Comparison of ENCODE assay signal across 26 mouse cellular contexts in the genomic region with DNA sequence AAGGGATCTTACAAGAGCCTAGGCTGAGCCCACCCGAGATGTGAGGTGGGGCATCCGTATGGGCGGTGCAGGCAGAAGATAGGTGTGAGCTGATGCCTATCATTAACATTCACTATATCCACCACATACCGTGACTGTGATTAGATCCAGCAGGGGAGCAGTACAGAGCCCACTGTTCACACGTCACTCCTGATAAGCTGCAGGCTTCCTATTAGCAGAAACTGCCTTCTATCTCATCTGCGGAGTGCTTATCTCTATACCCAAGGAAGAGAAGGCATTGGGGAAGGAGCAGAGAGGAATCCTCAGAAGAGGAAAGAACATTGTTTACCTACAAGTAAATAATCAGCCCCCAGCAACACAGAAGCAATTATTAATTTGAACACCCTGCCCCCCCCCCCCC. TPM values are rescaled to one million over a fixed set of nuclear protein-coding genes. Genes with fewer than 3 reads are reported as not detected.
DNase-seq lines count a peak whose midpoint lies in the region; ATAC-seq and TF ChIP-seq lines count a peak whose summit lies in the region.
"Had no signal": no experiment of that assay in that cellular context is flagged by ENCODE, and none has a peak within 500 bp of the region (broad histone marks: within the 10 kb centered on the region; RNA-seq: fewer than 3 reads in every experiment).

No protein-coding gene starts in this region.

- peak; percentile 57; the same call in 1 of the 2 replicates for ATAC-seq in hindbrain, embryonic 14.5 days (ENCODE audit: low FRiP score)
- peak; percentile 40 for ATAC-seq in liver, embryonic 16.5 days (ENCODE audit: low read depth)
- ATAC-seq: forebrain, embryonic 14.5 days; hindbrain, embryonic 16.5 days; intestine, embryonic 15.5 days had no signal

- H3K4me2 ChIP-seq in hindbrain, embryonic 14.5 days (replicated peaks) = no peak overlapping the region
- no peak overlapping the region for H3K4me2 ChIP-seq in liver, embryonic 16.5 days (ENCODE audit: low read depth, low read length)
- H3K4me2 ChIP-seq: heart, embryonic 15.5 days; intestine, embryonic 15.5 days; neural tube, embryonic 15.5 days had no signal

- WGBS in hindbrain, embryonic 14.5 days = 70% methylated on average over 6 of the region's 6 CpGs
- 67% methylated on average over 6 of the region's 6 CpGs for WGBS in hindbrain, embryonic 10.5 days
- 10% methylated on average over 6 of the region's 6 CpGs for WGBS in liver, embryonic 16.5 days (ENCODE audit: insufficient replicate concordance)

- H3K4me3 ChIP-seq in hindbrain, embryonic 14.5 days (replicated peaks; ENCODE audit: low read length) = no peak overlapping the region
- H3K4me3 ChIP-seq in hindbrain, embryonic 10.5 days = no peak overlapping the region
- H3K4me3 ChIP-seq in liver, embryonic 16.5 days (ENCODE audit: low read depth, low read length) = no peak overlapping the region
- H3K4me3 ChIP-seq: heart, adult 2 months; heart, embryonic 15.5 days; intestine, embryonic 15.5 days; neural tube, embryonic 15.5 days had no signal

- TF ChIP-seq POLR2A in brain, embryonic 14.5 days (IDR thresholded peaks at IDR 0.05; ENCODE audit: borderline replicate concordance, extremely low read depth, insufficient read depth, insufficient read length, poor library complexity, severe bottlenecking) = no peak

- no peak overlapping the region for H3K9ac ChIP-seq in hindbrain, embryonic 14.5 days
- no peak overlapping the region for H3K9ac ChIP-seq in liver, embryonic 16.5 days (ENCODE audit: low read depth, low read length)
- H3K9ac ChIP-seq: heart, embryonic 15.5 days; intestine, embryonic 15.5 days; neural tube, embryonic 15.5 days had no signal

- no peaks in the 10 kb centered on the region for H3K4me1 ChIP-seq in hindbrain, embryonic 14.5 days (replicated peaks; ENCODE audit: control insufficient read depth, insufficient read depth, low read length)
- peaks cover 9% of the 10 kb centered on the region for H3K4me1 ChIP-seq in hindbrain, embryonic 10.5 days (replicated peaks)
- H3K4me1 ChIP-seq in liver, embryonic 16.5 days (ENCODE audit: control insufficient read depth, low read depth, low read length) = peaks cover 9% of the 10 kb centered on the region
- H3K4me1 ChIP-seq: heart, embryonic 15.5 days; intestine, embryonic 15.5 days; neural tube, embryonic 15.5 days had no signal

- TF ChIP-seq CTCF in brain, embryonic 14.5 days (IDR thresholded peaks at IDR 0.05; ENCODE audit: borderline replicate concordance, extremely low read depth, insufficient read depth, insufficient read length) = no peak

- no peaks in the 10 kb centered on the region for H3K9me3 ChIP-seq in hindbrain, embryonic 14.5 days (ENCODE audit: control insufficient read depth, low read length)
- no peaks in the 10 kb centered on the region for H3K9me3 ChIP-seq in hindbrain, embryonic 10.5 days
- H3K9me3 ChIP-seq in liver, embryonic 16.5 days (replicated peaks; ENCODE audit: control insufficient read depth, low read length) = no peaks in the 10 kb centered on the region
- H3K9me3 ChIP-seq: heart, embryonic 15.5 days; intestine, embryonic 15.5 days had no signal

- no peaks in the 10 kb centered on the region for H3K36me3 ChIP-seq in hindbrain, embryonic 14.5 days (replicated peaks; ENCODE audit: control insufficient read depth, insufficient read depth)
- no peaks in the 10 kb centered on the region for H3K36me3 ChIP-seq in hindbrain, embryonic 10.5 days
- no peaks in the 10 kb centered on the region for H3K36me3 ChIP-seq in liver, embryonic 16.5 days (ENCODE audit: control insufficient read depth, insufficient read depth)
- H3K36me3 ChIP-seq: heart, embryonic 15.5 days; intestine, embryonic 15.5 days; neural tube, embryonic 15.5 days had no signal

- H3K27ac ChIP-seq in hindbrain, embryonic 14.5 days = no peak overlapping the region
- no peak overlapping the region for H3K27ac ChIP-seq in hindbrain, embryonic 10.5 days
- H3K27ac ChIP-seq in liver, embryonic 16.5 days (ENCODE audit: low read length) = no peak overlapping the region
- H3K27ac ChIP-seq: heart, adult 2 months; heart, embryonic 15.5 days; intestine, embryonic 15.5 days; neural tube, embryonic 15.5 days had no signal

- no peaks in the 10 kb centered on the region for H3K27me3 ChIP-seq in hindbrain, embryonic 14.5 days (ENCODE audit: control insufficient read depth, insufficient read depth, low read length)
- no peaks in the 10 kb centered on the region for H3K27me3 ChIP-seq in hindbrain, embryonic 10.5 days (ENCODE audit: insufficient read depth, poor library complexity, severe bottlenecking)
- no peaks in the 10 kb centered on the region for H3K27me3 ChIP-seq in liver, embryonic 16.5 days (ENCODE audit: control insufficient read depth, insufficient read depth, low read depth, low read length)
- H3K27me3 ChIP-seq: CH12.LX; heart, embryonic 15.5 days; intestine, embryonic 15.5 days; neural tube, embryonic 15.5 days had no signal

- DNase-seq in hindbrain, embryonic 14.5 days (ENCODE audit: low spot score) = no peak
- DNase-seq in hindbrain, embryonic 10.5 days (ENCODE audit: low spot score) = no peak
- DNase-seq in CD4-positive helper T cell, adult 2 months (ENCODE audit: low read depth, low spot score) = peak; percentile 57
- DNase-seq in brain, embryonic 14.5 days (ENCODE audit: low read depth) = peak; percentile 18
- no peak for DNase-seq in frontal cortex, postnatal 14 days (ENCODE audit: low spot score in 2 of 2)
- DNase-seq in MN1 (ENCODE audit: low spot score) = no peak
- DNase-seq: adrenal gland, postnatal 10 days; cerebellum, adult 2 months; cerebellum, postnatal 25 days; embryo, embryonic 11 days; gastrocnemius, postnatal 25 days; heart, adult 2 months; heart, postnatal 4 days; kidney, adult 8-10 months; kidney, postnatal 14 days; lung, adult 18-20 months; lung, postnatal 10 days; right cerebral cortex, adult 18-20 months had no signal

RNA-seq across cellular contexts. Expression of a gene that starts 15.0 kb away (rescaled TPM):
- 1.8 and 2.0 TPM in 2 replicates for polyA plus RNA-seq in hindbrain, embryonic 14.5 days (2014; fragmentation: Nextera tagmentation; extraction: Ambion mirVana)
- 2.7 and 3.0 TPM in 2 replicates for polyA plus RNA-seq in hindbrain, embryonic 10.5 days (2016; fragmentation: Nextera tagmentation; extraction: Ambion mirVana)
- 1.5 and 2.1 TPM in 2 replicates for polyA plus RNA-seq in brain, embryonic 14.5 days (2012; rRNA removed)
- 8.4 and 9.5 TPM in 2 replicates for polyA plus RNA-seq in liver, embryonic 16.5 days (2015; fragmentation: Nextera tagmentation; extraction: Ambion mirVana)

RNA-seq across cellular contexts. Expression of a gene that starts 36.6 kb away (rescaled TPM):
- 10.7 and 16.5 TPM in 2 replicates for polyA plus RNA-seq in hindbrain, embryonic 14.5 days (2014; fragmentation: Nextera tagmentation; extraction: Ambion mirVana)
- not detected in 2 replicates for polyA plus RNA-seq in hindbrain, embryonic 10.5 days (2016; fragmentation: Nextera tagmentation; extraction: Ambion mirVana)
- 0.26 TPM in 1 of 2 replicates, not detected in the other for polyA plus RNA-seq in brain, embryonic 14.5 days (2012; rRNA removed)
- not detected in 2 replicates for polyA plus RNA-seq in liver, embryonic 16.5 days (2015; fragmentation: Nextera tagmentation; extraction: Ambion mirVana)
- polyA plus RNA-seq: cerebellum, adult 2 months; forebrain, embryonic 14.5 days; heart, adult 2 months; heart, embryonic 15.5 days; intestine, embryonic 15.5 days; stomach, embryonic 16.5 days had no signal

Comparison
In these comparisons a context has a peak if more than half of its experiments do, and no peak if none do; other contexts are left out.
1. DNase-seq: peak in CD4-positive helper T cell, adult 2 months (single experiment) and brain, embryonic 14.5 days (single experiment); none in hindbrain, embryonic 14.5 days (single experiment), hindbrain, embryonic 10.5 days (single experiment), frontal cortex, postnatal 14 days (0 of 2) and MN1 (single experiment).